Mouse (Mus musculus) monocyte, adult 2 months (primary cell): ENCODE results near the gene Ikbke.

Experiments used
- DNase-seq, 2 experiments: peaks; one replicate each; pipeline ENCODE4 v3.0.0; 2022; ENCODE audit warnings: low spot score in 2 of 2, low read depth in 1 of 2

Ikbke gene

GRCm38 (mm10) chr1:131242956-131243355, 36.5 kb downstream of the Ikbke start:
- no peak for DNase-seq

GRCm38 (mm10) chr1:131239576-131240193, 39.7 kb downstream of the Ikbke start:
- DNase-seq, result no peak

DNA sequence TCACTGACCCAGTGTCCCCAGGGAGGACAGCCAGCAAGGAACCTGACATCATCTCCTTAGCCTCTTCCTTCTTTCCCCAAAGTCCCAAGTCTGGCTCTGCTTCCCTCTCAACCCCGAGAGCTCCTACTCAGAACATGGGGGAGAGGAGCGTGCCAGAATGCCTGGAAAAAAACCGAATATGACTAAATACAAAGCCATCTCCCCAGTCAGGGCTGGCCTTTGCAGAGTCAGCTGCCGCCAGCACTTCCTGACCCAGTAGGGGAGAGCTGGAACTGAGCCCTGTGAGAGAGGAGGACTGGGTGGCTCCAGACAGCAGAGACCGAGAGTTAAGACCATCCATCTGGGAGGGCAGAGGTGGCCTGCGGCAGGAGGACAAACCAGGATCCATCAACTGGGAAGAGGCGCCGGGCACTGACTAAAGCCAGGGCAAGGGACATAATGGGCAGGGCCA, 40.5 kb downstream of the Ikbke start:
- DNase-seq, result no peak

DNA sequence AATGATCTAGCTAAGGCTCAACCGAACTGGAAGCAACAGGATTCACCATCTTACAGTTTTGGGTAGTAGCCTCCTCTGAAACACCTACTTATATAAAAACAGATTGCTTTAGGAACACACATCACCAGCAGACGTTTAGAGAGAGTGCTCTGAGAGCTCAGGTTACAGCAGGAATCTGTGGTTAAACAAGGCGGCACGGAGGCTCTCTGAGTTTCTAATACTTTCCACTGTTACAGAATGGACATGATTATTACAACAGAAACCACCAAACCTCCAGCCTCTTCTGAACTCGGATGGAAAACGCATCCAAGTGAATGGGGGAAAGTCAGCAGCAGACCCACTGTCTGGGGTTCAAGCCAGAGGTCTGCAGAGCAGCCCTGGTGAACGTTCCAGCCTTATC, 43.3 kb downstream of the Ikbke start:
- no peak for DNase-seq

DNA sequence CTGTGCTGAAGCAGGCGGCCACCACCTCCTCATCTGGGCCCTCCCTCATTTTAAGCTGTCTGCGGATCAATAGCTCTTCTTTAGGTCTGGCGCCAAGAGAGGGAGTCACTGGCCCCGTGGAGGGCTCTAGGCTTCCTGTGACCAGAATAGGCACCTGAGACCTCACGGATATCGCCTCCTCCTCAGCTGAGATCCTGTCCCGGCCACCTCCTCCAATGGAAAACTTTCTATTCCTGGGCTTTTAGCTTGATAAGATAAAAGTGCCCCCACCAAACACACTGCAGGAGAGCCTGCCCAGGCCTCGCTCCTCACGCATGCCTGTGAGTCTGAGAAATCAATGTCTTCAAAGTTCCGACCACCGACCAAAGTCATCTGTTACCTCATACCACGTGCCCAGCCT, 45.9 kb downstream of the Ikbke start:
- DNase-seq, result no peak

DNA sequence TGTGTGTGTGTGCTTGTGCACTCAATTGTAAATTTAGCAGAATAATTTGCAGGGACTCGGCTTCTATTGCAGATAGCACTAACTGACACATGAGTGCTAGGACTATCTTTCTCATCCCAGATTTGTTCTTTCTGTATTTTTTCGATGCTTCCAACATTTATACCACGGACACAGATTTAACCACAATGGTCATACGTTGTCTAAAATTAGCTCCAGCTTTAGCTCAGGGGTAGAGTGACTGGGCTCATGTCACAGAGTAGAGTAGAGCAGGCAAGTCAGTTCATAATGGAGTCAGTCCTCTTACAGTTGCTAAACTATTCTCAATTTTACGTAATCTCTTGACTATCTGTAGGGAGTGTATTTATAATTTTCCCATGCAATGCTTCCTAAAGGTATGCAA, 50.7 kb downstream of the Ikbke start:
- no peak for DNase-seq

DNA sequence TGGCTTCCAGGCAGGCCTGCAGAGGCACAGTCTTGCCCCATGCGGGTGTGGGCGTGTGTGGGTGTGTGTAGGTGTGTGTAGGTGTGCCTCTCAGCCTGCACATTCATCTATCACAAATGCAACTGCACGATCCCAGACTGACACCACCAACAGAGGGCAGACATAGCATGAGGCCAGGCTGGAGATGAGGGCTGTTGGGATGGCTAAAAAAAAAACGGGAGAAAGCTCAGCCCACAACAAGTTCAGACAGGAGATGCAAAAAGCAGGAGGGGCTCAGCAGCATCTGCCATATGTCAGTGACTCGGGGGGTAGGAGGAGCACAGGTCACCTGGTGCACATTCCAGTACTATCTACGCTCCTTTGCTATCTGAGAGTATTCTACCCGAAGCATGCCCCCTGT, 51.2 kb downstream of the Ikbke start:
- no peak for DNase-seq

- no peak for DNase-seq
Observed at GRCm38 (mm10) chr1:131224848-131225471, 54.4 kb downstream of the Ikbke start.

- no peak for DNase-seq
Observed at GRCm38 (mm10) chr1:131223345-131223744, 56.1 kb downstream of the Ikbke start.

GRCm38 (mm10) chr1:131221822-131222590, 57.4 kb downstream of the Ikbke start:
- no peak for DNase-seq

GRCm38 (mm10) chr1:131218933-131219332, 60.5 kb downstream of the Ikbke start:
- no peak for DNase-seq

GRCm38 (mm10) chr1:131213361-131213760, 66.0 kb downstream of the Ikbke start:
- DNase-seq, result no peak

- no peak for DNase-seq
Observed at GRCm38 (mm10) chr1:131212956-131213355, 66.5 kb downstream of the Ikbke start.

DNA sequence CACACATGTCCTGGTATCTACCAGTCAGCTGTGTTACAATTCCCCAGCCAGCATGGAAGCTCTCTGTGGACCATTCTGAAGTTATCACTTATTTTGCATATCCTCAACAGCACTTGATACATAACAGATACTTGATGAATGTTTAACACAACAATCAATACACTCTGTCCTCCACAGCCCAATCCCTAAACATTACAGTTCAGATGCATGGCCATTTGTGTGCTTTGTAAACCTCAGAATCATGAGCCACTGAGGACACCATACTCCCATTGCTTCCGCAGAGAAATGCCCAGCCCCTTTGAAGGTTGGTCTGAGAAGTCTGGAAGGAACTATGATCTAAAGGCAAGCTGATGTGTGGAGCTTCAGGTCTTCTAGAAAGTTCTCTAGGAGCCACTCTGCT, 67.8 kb downstream of the Ikbke start:
- no peak for DNase-seq

DNA sequence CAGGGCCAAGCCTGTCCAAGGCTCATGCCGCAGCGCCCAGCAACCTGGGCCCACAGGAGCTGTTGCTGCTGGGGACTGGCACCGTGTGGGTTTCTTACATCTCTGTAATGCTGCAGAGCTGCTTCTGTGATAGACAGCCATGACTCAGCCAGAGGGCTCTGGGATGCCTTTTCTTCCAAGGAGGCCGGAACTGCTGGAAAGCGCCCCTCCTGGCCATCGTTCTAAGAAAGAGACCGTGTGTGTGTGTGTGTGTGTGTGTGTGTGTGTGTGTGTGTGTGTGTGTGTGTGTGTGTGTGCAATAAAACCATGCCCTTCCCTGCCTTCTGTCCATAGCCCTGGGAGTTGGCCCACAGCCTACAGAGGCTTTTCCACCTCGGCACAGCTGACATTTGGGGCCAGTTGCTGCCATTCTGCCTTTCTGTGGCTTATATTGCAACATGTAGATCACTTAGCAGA, 69.4 kb downstream of the Ikbke start:
- no peak for DNase-seq

DNA sequence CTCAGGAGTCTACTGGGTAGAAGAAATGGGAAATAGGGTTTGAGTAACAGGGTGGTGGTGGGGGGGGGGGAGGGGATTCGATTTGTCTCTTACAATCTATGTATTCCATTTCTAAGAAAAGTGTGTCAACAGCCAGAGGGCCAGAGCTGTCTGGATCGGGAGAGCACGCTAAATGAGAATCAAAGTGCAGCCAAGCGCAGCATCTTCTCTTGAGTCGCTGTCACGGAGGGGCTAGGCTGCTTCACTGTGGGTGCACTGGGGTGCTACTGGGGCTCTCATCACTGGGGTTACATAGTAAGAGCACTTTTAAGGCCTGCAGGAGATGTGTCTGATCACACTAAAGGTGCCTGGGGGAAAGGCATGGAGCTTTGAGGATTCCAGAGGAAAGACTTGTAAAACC, 70.6 kb downstream of the Ikbke start:
- no peak for DNase-seq

DNA sequence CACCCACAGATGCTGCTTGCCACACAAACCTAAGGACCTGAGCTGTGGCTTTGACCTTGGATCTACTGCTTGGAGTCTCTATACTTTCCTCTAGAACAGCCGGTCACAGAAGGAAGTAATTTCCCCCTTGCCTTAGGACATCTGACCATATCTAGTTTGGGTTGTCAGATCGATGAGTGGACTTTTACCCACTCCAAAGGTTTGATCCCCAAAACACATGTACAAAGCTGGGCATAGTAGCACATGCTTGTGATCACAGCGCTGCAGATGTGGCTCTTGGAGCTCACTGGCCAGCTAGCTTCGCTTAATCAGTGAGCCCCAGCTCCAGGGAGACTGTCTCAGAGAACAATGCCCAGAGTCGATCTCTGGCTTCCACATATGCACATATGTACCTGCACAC, 71.3 kb downstream of the Ikbke start:
- DNase-seq, result no peak

DNA sequence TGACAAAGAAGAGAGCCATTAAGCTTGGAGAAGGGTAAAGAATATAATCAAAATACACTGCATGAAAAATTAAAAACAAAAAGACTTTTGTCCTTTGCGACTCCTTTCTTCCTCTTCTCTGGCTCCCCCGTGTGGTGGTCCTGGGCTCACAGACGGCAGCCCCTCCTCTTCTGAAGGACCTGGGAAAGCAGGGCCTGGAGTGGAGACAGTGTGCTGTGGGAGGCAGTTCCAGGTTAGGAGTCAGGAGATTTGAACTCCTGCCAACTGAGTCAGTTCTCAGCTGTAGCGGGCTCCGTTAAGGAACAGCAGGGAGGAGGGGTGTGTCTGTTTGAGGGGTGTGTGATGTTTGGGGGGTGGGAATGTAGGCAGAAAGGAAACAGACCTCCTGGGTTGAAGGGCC, 71.9 kb downstream of the Ikbke start:
- DNase-seq, result peak in 1 of 2 experiments; percentile 53

DNA sequence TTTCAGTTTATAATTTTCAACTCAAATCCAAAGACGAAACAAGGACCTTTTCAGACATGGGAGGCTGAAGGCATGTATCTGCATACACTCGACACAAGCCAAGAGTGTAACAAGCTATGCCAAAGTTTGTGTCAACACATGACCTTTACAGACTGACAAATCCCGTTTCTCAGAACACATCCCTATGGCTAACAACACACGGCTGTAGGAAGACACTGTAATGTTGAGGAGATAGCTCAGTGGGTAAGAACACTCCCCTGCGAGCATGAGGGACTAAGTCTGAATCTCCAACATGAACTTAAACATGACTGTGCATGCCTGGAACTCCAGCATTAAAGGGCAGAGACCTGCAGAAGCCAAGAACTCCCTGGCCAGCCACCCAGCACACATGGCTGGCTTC, 73.1 kb downstream of the Ikbke start:
- no peak for DNase-seq

DNA sequence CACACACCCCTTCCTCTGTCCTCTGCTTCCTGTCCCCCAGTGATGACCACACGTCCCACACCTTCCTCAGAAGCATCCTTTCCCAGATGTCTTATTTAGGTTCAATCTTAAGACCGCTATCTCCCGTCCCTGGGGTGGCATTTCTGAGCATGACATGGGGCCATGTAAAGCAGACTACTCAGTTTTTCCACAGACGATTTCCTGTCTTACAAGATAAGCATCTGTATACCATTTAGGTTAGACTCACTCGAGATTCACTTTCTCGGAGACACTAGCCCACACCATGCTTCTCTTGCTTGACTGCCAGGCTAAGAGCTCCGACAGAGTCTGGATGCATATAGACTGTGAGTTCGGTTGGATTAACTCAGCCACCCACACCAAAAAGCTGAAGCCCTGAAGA, 74.9 kb downstream of the Ikbke start:
- no peak for DNase-seq
